19 mouse cellular contexts compared by ENCODE assay signal in genomic region chr4:58195936-58196335, GRCm38 (mm10). TPM values are rescaled to one million over a fixed set of nuclear protein-coding genes. Genes with fewer than 3 reads are reported as not detected.
DNase-seq lines count a peak whose midpoint lies in the region; ATAC-seq and TF ChIP-seq lines count a peak whose summit lies in the region.
"Had no signal": no experiment of that assay in that cellular context is flagged by ENCODE, and none has a peak within 500 bp of the region (broad histone marks: within the 10 kb centered on the region; RNA-seq: fewer than 3 reads in every experiment).

No protein-coding gene starts in this region.

- 81% methylated on average over 2 of the region's 2 CpGs for WGBS in liver, adult 2 months
- WGBS in liver, postnatal 0 days (ENCODE audit: insufficient replicate concordance) = 82% methylated on average over 2 of the region's 2 CpGs

- no peak overlapping the region for H3K4me2 ChIP-seq in liver, postnatal 0 days (ENCODE audit: low read depth, low read length)
- H3K4me2 ChIP-seq: embryonic facial prominence, embryonic 12.5 days; hindbrain, embryonic 15.5 days; limb, embryonic 13.5 days; liver, embryonic 15.5 days; stomach, embryonic 15.5 days had no signal

- no peak for TF ChIP-seq CTCF in liver, adult 2 months (IDR thresholded peaks at IDR 0.05; ENCODE audit: low read depth, low read length)
- no peak for TF ChIP-seq CTCF in liver, postnatal 0 days (IDR thresholded peaks at IDR 0.05; ENCODE audit: low read depth)
- no peak for TF ChIP-seq CTCF in gastrocnemius, adult 2 months (IDR thresholded peaks at IDR 0.05)

- no peak overlapping the region for H3K9ac ChIP-seq in liver, adult 2 months (ENCODE audit: low read depth, low read length)
- no peak overlapping the region for H3K9ac ChIP-seq in liver, postnatal 0 days (replicated peaks)
- H3K9ac ChIP-seq: embryonic facial prominence, embryonic 12.5 days; forebrain, postnatal 0 days; hindbrain, embryonic 15.5 days; limb, embryonic 13.5 days; liver, embryonic 15.5 days; stomach, embryonic 15.5 days had no signal

- no peak for TF ChIP-seq POLR2A in liver, adult 2 months (IDR thresholded peaks at IDR 0.05; ENCODE audit: extremely low read depth, insufficient read depth, low read length)

- no peak overlapping the region for H3K4me3 ChIP-seq in liver, adult 2 months (ENCODE audit: insufficient read depth, low read depth, low read length)
- H3K4me3 ChIP-seq in liver, postnatal 0 days (ENCODE audit: low read depth, low read length) = no peak overlapping the region
- no peak overlapping the region for H3K4me3 ChIP-seq in gastrocnemius, adult 2 months
- H3K4me3 ChIP-seq: embryonic facial prominence, embryonic 12.5 days; hindbrain, embryonic 15.5 days; limb, embryonic 13.5 days; liver, embryonic 15.5 days; stomach, embryonic 15.5 days had no signal

- H3K27me3 ChIP-seq in liver, adult 2 months (ENCODE audit: control insufficient read depth, insufficient read depth, low read length) = no peaks in the 10 kb centered on the region
- no peaks in the 10 kb centered on the region for H3K27me3 ChIP-seq in liver, postnatal 0 days (ENCODE audit: insufficient read depth, low read length)
- H3K27me3 ChIP-seq: embryonic facial prominence, embryonic 12.5 days; hindbrain, embryonic 15.5 days; limb, embryonic 13.5 days; liver, embryonic 15.5 days; stomach, embryonic 15.5 days had no signal

- TF ChIP-seq EP300 in liver, postnatal 0 days (IDR thresholded peaks at IDR 0.05; ENCODE audit: low read depth) = no peak

- intact Hi-C loops in gastrocnemius, adult 2 months (cut with DNase I) = no loop called here
- intact Hi-C loops in heart, postnatal 36 days (cut with DNase I) = no loop called here

- no peaks in the 10 kb centered on the region for H3K79me2 ChIP-seq in liver, adult 2 months (ENCODE audit: control insufficient read depth, insufficient read depth, low read length)

- no peaks in the 10 kb centered on the region for H3K36me3 ChIP-seq in liver, adult 2 months (ENCODE audit: control insufficient read depth, insufficient read depth, low read length)
- H3K36me3 ChIP-seq in liver, postnatal 0 days (replicated peaks; ENCODE audit: insufficient read depth, low read length) = no peaks in the 10 kb centered on the region
- H3K36me3 ChIP-seq: embryonic facial prominence, embryonic 12.5 days; hindbrain, embryonic 15.5 days; liver, embryonic 15.5 days; stomach, embryonic 15.5 days had no signal

- no peaks in the 10 kb centered on the region for H3K4me1 ChIP-seq in liver, adult 2 months (ENCODE audit: control insufficient read depth, insufficient read depth, low read length)
- H3K4me1 ChIP-seq in liver, postnatal 0 days (ENCODE audit: insufficient read depth) = no peaks in the 10 kb centered on the region
- H3K4me1 ChIP-seq: embryonic facial prominence, embryonic 12.5 days; hindbrain, embryonic 15.5 days; liver, embryonic 15.5 days had no signal

- H3K27ac ChIP-seq in liver, adult 2 months (replicated peaks; ENCODE audit: insufficient read depth, low read depth, low read length) = no peak overlapping the region
- H3K27ac ChIP-seq in liver, postnatal 0 days (ENCODE audit: low read depth) = no peak overlapping the region
- no peak overlapping the region for H3K27ac ChIP-seq in gastrocnemius, adult 2 months
- H3K27ac ChIP-seq: embryonic facial prominence, embryonic 12.5 days; hindbrain, embryonic 15.5 days; limb, embryonic 13.5 days; liver, embryonic 15.5 days; stomach, embryonic 15.5 days had no signal

- ATAC-seq in liver, postnatal 0 days = no peak
- ATAC-seq: forebrain, postnatal 0 days; intestine, embryonic 16.5 days; midbrain, embryonic 16.5 days had no signal

- DNase-seq in liver, adult 2 months (ENCODE audit: extremely low read depth, low read depth, low spot score) = peak; percentile 49
- no peak for DNase-seq in liver, postnatal 0 days
- DNase-seq in adipocyte (ENCODE audit: low spot score) = peak; percentile 58
- peak; percentile 10 to 26 for DNase-seq in kidney, adult 8-10 months
- DNase-seq in mesoderm, embryonic 11.5 days (ENCODE audit: low read depth, low spot score) = peak; percentile 18
- DNase-seq in gastrocnemius, adult 2 months = no peak
- DNase-seq in heart, postnatal 36 days = no peak
- DNase-seq: adrenal gland, adult 2 months; cerebellum, adult 11 months; forebrain, postnatal 0 days; heart, postnatal 10 days; right cerebral cortex, adult 18-20 months had no signal

- no peaks in the 10 kb centered on the region; the same call in 1 of the 2 replicates for H3K9me3 ChIP-seq in liver, postnatal 0 days (ENCODE audit: low read length)
- H3K9me3 ChIP-seq: embryonic facial prominence, embryonic 12.5 days; hindbrain, embryonic 15.5 days; liver, embryonic 15.5 days; stomach, embryonic 15.5 days had no signal

RNA-seq across cellular contexts. Expression of gene Svep1, which starts 10.7 kb away (rescaled TPM):
- total RNA-seq in liver, adult 2 months (2014; rRNA removed) = 0.46 and 0.60 TPM in 2 replicates
- polyA plus RNA-seq in liver, adult 2 months (2012; rRNA removed) = 0.12 and 0.20 TPM in 2 replicates
- 0.11 and 0.12 TPM in 2 replicates for polyA plus RNA-seq in liver, postnatal 0 days (2015; fragmentation: Nextera tagmentation; extraction: Ambion mirVana)
- total RNA-seq in gastrocnemius, adult 2 months (2021) = 1 to 10 TPM; 5.1 to 7.5 TPM
- 1 to 10 TPM; 6.2 to 6.4 TPM for total RNA-seq in heart, postnatal 36 days (2021)

Comparison
In these comparisons a context has a peak if more than half of its experiments do, and no peak if none do; other contexts are left out.
1. DNase-seq: peak in liver, adult 2 months (single experiment), adipocyte (single experiment), kidney, adult 8-10 months (2 of 2) and mesoderm, embryonic 11.5 days (single experiment); none in liver, postnatal 0 days (single experiment), gastrocnemius, adult 2 months (single experiment) and heart, postnatal 36 days (0 of 2).